Mouse (Mus musculus): ENCODE measurements around the gene Nfxl1. TPM values are rescaled to one million over a fixed set of nuclear protein-coding genes. Genes with fewer than 3 reads are reported as not detected.
A peak's percentile ranks its signal among the peaks of the same experiment; 100 is the strongest.

Nfxl1 gene
- polyA plus RNA-seq, 1 experiment from 2014 or later: 7.3 TPM

GRCm38 (mm10) chr5:72503531-72504523 is 55.7 kb downstream of the Nfxl1 start, which contains the start of gene Corin:
TSS of gene Corin (minus strand) at chr5:72504473.
- WGBS: under 1% methylated on average over 64 of the region's 64 CpGs
- ATAC-seq (replicated peaks; ENCODE audit: extremely low read depth, insufficient read depth, low FRiP score): peak; percentile 49

DNA sequence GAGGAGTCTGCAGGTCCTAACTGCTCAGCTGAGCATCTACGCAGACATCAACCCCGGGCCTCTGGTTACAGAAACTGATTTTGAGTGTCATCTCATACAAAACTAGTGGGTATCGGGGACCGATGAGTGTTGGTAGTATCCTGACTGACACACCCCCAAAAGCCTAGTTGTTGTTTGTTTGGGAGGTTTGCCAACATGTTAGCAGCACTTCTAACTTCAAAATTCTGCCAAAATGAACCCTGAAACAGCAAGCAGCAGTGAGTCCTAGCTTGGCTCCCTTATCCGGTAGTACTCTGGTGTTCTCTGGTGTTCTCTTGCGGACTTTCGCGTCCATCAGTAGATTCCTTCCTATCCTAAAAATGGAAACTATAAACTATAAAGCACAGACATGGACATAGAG is 56.7 kb downstream of the Nfxl1 start:
- 40% methylated on average over 8 of the region's 8 CpGs for WGBS

More at GRCm38 (mm10) chr5:72503531-72504523, 55.7 kb downstream of the Nfxl1 start, which contains the start of gene Corin:
- H3K27ac ChIP-seq (ENCODE audit: low read length): peak within 1 kb of the TSS; percentile 88
- peaks cover 22% of the 10 kb centered on the region for H3K4me1 ChIP-seq (ENCODE audit: control insufficient read depth, insufficient read depth, low read length)
- peak within 1 kb of the TSS; percentile 86 for H3K9ac ChIP-seq (ENCODE audit: low read length)
- H3K36me3 ChIP-seq (ENCODE audit: control insufficient read depth, insufficient read depth): no peaks in the 10 kb centered on the region
- peak within 1 kb of the TSS; percentile 86 for H3K4me2 ChIP-seq (ENCODE audit: low read depth, low read length)
- no peaks in the 10 kb centered on the region; the same call in 1 of the 2 replicates for H3K27me3 ChIP-seq (ENCODE audit: control insufficient read depth, insufficient read depth, low read length)
- H3K9me3 ChIP-seq (replicated peaks; ENCODE audit: control insufficient read depth, low read length): no peaks in the 10 kb centered on the region
- peak within 1 kb of the TSS; percentile 72 for H3K4me3 ChIP-seq (ENCODE audit: low read length)

DNA sequence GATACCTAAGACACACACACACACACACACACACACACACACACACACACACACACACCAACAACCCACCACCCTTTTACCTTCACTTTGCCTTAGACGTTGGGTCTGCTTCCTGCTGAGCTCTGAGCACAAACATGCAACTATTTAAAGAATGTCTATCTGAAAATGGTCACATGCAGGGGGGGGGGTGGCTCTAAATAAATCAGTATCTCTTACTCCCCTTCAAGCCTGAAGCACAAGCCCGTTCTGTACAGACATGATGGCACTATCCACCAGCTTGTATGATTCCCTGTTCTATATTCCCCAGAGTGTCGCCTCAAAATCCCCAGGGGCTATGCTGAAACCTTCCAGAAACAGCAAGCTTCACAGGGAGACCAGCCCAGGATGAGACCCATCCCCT is 57.7 kb downstream of the Nfxl1 start:
- H3K9me3 ChIP-seq (replicated peaks; ENCODE audit: control insufficient read depth, low read length): no peaks in the 10 kb centered on the region
- peak overlapping the region; percentile 91 for H3K27ac ChIP-seq (ENCODE audit: low read length)
- no peaks in the 10 kb centered on the region; the same call in 1 of the 2 replicates for H3K27me3 ChIP-seq (ENCODE audit: control insufficient read depth, insufficient read depth, low read length)
- peak overlapping the region; percentile 64 for H3K9ac ChIP-seq (ENCODE audit: low read length)
- H3K4me2 ChIP-seq (ENCODE audit: low read depth, low read length): peak overlapping the region; percentile 86
- peaks cover 40% of the 10 kb centered on the region for H3K4me1 ChIP-seq (ENCODE audit: control insufficient read depth, insufficient read depth, low read length)
- H3K4me3 ChIP-seq (ENCODE audit: low read length): peak overlapping the region; percentile 28
- H3K36me3 ChIP-seq (ENCODE audit: control insufficient read depth, insufficient read depth): no peaks in the 10 kb centered on the region
- peak; percentile 42; the same call in 1 of the 2 replicates for ATAC-seq (replicated peaks; ENCODE audit: extremely low read depth, insufficient read depth, low FRiP score)
- WGBS: 23% methylated on average over 3 of the region's 3 CpGs

More for the DNA sequence above, 56.7 kb downstream of the Nfxl1 start:
- peak overlapping the region; percentile 86 for H3K4me2 ChIP-seq (ENCODE audit: low read depth, low read length)
- no peaks in the 10 kb centered on the region; the same call in 1 of the 2 replicates for H3K27me3 ChIP-seq (ENCODE audit: control insufficient read depth, insufficient read depth, low read length)
- no peak for ATAC-seq (replicated peaks; ENCODE audit: extremely low read depth, insufficient read depth, low FRiP score)
- peaks cover 30% of the 10 kb centered on the region for H3K4me1 ChIP-seq (ENCODE audit: control insufficient read depth, insufficient read depth, low read length)
- H3K4me3 ChIP-seq (ENCODE audit: low read length): peak overlapping the region; percentile 72
- peak overlapping the region; percentile 86 for H3K9ac ChIP-seq (ENCODE audit: low read length)
- H3K27ac ChIP-seq (ENCODE audit: low read length): peak overlapping the region; percentile 88
- no peaks in the 10 kb centered on the region for H3K36me3 ChIP-seq (ENCODE audit: control insufficient read depth, insufficient read depth)
- H3K9me3 ChIP-seq (replicated peaks; ENCODE audit: control insufficient read depth, low read length): no peaks in the 10 kb centered on the region

DNA sequence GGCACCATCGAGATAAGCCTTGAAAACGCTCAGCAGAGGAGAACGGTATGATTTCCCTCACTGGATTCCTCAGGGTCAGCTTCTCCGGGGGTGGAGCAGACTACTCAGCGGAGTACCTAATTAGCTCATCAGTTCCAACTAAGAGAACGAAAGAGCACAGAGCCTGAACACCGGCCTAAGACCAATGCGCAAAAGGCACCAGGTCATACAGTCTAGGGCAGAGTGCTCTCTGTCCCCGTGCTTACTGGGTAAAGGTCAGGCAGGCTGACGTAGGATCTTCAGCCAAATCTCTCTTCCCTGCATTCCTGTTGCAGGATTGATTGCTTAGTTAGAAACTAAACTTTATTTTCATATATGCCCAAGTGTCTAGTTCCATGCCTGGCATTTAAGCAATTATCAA is 61.2 kb downstream of the Nfxl1 start:
- H3K4me1 ChIP-seq (ENCODE audit: control insufficient read depth, insufficient read depth, low read length): peaks cover 51% of the 10 kb centered on the region
- WGBS: 44% methylated on average over 10 of the region's 10 CpGs

DNA sequence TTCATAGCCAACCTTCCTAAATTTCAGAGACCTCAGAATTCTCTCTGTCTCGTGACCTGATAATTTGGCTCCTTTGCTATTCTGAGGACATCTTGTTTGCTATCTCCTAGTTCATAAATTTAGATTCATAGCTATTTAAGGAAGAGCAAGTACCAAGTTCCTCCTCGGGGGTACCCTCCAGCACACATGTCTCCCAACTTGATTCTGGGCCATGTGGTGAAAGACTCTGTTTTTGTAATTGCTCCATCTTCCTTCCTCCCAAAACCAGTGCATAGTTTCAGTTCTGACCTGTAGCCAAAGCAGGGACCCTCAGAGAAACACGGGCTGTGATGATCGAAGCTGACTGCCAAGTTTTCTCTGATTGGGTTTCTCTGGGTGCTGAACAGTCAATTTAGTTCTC is 62.7 kb downstream of the Nfxl1 start:
- Histone ChIP-seq H3K4me2 (ENCODE audit: low read depth, low read length) (peak overlapping the region; percentile 20; the same call in 1 of the 2 replicates), H3K4me3 (ENCODE audit: low read length) (no peak overlapping the region), H3K36me3 (ENCODE audit: control insufficient read depth, insufficient read depth) (no peaks in the 10 kb centered on the region), H3K27me3 (ENCODE audit: control insufficient read depth, insufficient read depth, low read length) (no peaks in the 10 kb centered on the region), H3K4me1 (ENCODE audit: control insufficient read depth, insufficient read depth, low read length) (peaks cover 47% of the 10 kb centered on the region), H3K9me3 (replicated peaks; ENCODE audit: control insufficient read depth, low read length) (no peaks in the 10 kb centered on the region), H3K9ac (ENCODE audit: low read length) (peak overlapping the region; percentile 45; the same call in 1 of the 2 replicates), H3K27ac (ENCODE audit: low read length) (peak overlapping the region; percentile 16; the same call in 1 of the 2 replicates)
- 54% methylated on average over 4 of the region's 4 CpGs for WGBS
- ATAC-seq (replicated peaks; ENCODE audit: extremely low read depth, insufficient read depth, low FRiP score): no peak

More for the DNA sequence above, 61.2 kb downstream of the Nfxl1 start:
- no peak overlapping the region for H3K9ac ChIP-seq (ENCODE audit: low read length)
- no peaks in the 10 kb centered on the region for H3K9me3 ChIP-seq (replicated peaks; ENCODE audit: control insufficient read depth, low read length)
- H3K27ac ChIP-seq (ENCODE audit: low read length): peak overlapping the region; percentile 1; the same call in 1 of the 2 replicates
- H3K27me3 ChIP-seq (ENCODE audit: control insufficient read depth, insufficient read depth, low read length): no peaks in the 10 kb centered on the region
- no peak for ATAC-seq (replicated peaks; ENCODE audit: extremely low read depth, insufficient read depth, low FRiP score)
- H3K4me3 ChIP-seq (ENCODE audit: low read length): no peak overlapping the region
- H3K36me3 ChIP-seq (ENCODE audit: control insufficient read depth, insufficient read depth): no peaks in the 10 kb centered on the region
- H3K4me2 ChIP-seq (ENCODE audit: low read depth, low read length): 0 out of 2 replicates have a peak overlapping the region, but pooled peaks have one; percentile 8

DNA sequence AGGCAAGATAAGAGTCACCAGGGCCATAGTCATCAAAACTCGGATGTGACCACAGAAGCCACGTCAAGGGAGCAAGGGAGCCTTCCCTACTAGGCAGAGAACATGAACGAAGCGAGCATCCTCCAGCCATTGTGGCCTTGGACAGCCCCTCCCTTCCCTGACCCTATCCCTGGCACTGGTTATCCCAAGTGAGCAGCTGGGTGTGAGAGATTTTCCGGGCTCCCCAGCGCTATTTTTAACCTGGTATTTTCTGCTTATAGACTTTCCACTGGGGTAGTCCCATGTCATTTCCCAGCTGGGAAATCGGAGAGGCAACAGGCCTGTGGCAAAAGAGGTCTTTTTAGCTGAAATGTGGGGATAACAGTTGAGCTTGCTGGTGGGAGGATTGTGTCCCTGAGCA is 65.6 kb downstream of the Nfxl1 start:
- peaks cover 32% of the 10 kb centered on the region for H3K4me1 ChIP-seq (ENCODE audit: control insufficient read depth, insufficient read depth, low read length)
- no peaks in the 10 kb centered on the region for H3K27me3 ChIP-seq (ENCODE audit: control insufficient read depth, insufficient read depth, low read length)
- peak overlapping the region; percentile 52 for H3K4me2 ChIP-seq (ENCODE audit: low read depth, low read length)
- H3K9me3 ChIP-seq (replicated peaks; ENCODE audit: control insufficient read depth, low read length): no peaks in the 10 kb centered on the region
- peak; percentile 83 for ATAC-seq (replicated peaks; ENCODE audit: extremely low read depth, insufficient read depth, low FRiP score)
- H3K36me3 ChIP-seq (ENCODE audit: control insufficient read depth, insufficient read depth): no peaks in the 10 kb centered on the region
- no peak overlapping the region for H3K4me3 ChIP-seq (ENCODE audit: low read length)
- peak overlapping the region; percentile 51; the same call in 1 of the 2 replicates for H3K9ac ChIP-seq (ENCODE audit: low read length)
- H3K27ac ChIP-seq (ENCODE audit: low read length): peak overlapping the region; percentile 92
- WGBS: 22% methylated on average over 7 of the region's 7 CpGs

DNA sequence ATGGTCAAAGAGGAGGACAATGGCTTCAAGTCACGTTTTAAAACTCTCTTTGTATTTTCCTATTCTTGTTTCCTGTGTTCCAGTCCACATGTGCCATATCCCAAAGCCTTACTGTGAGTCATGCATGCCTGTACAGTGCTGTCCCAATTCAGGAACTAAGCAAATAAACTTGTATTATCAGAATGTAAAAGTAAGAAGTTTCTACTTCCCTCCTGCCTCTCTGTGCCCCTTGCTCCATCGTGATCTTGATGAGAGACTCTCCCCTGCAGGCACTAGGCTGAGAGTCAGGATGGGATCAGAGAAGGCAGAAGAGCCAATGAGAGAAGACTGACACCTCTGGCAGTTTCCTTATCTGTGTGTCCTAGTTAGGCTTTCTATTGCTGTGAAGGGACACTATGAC is 68.3 kb downstream of the Nfxl1 start:
- Histone ChIP-seq H3K4me3 (ENCODE audit: low read length) (no peak overlapping the region), H3K27ac (ENCODE audit: low read length) (no peak overlapping the region), H3K9me3 (replicated peaks; ENCODE audit: control insufficient read depth, low read length) (no peaks in the 10 kb centered on the region), H3K4me2 (ENCODE audit: low read depth, low read length) (no peak overlapping the region), H3K4me1 (ENCODE audit: control insufficient read depth, insufficient read depth, low read length) (peaks cover 12% of the 10 kb centered on the region), H3K36me3 (ENCODE audit: control insufficient read depth, insufficient read depth) (no peaks in the 10 kb centered on the region), H3K9ac (ENCODE audit: low read length) (no peak overlapping the region), H3K27me3 (ENCODE audit: control insufficient read depth, insufficient read depth, low read length) (no peaks in the 10 kb centered on the region)
- WGBS: 39% methylated on average over 2 of the region's 2 CpGs
- ATAC-seq (replicated peaks; ENCODE audit: extremely low read depth, insufficient read depth, low FRiP score): no peak

- no peak overlapping the region for H3K9ac ChIP-seq (ENCODE audit: low read length)
- H3K4me2 ChIP-seq (ENCODE audit: low read depth, low read length): no peak overlapping the region
- no peaks in the 10 kb centered on the region for H3K4me1 ChIP-seq (ENCODE audit: control insufficient read depth, insufficient read depth, low read length)
- H3K4me3 ChIP-seq (ENCODE audit: low read length): no peak overlapping the region
- H3K27me3 ChIP-seq (ENCODE audit: control insufficient read depth, insufficient read depth, low read length): no peaks in the 10 kb centered on the region
- no peak for ATAC-seq (replicated peaks; ENCODE audit: extremely low read depth, insufficient read depth, low FRiP score)
- 52% methylated on average over 7 of the region's 7 CpGs for WGBS
- no peak overlapping the region for H3K27ac ChIP-seq (ENCODE audit: low read length)
- H3K36me3 ChIP-seq (ENCODE audit: control insufficient read depth, insufficient read depth): peaks cover 4% of the 10 kb centered on the region; the same call in 1 of the 2 replicates
- no peaks in the 10 kb centered on the region for H3K9me3 ChIP-seq (replicated peaks; ENCODE audit: control insufficient read depth, low read length)
These were observed 79.0 kb downstream of the Nfxl1 start for GRCm38 (mm10) chr5:72480456-72480855.
